Mouse (Mus musculus) layer of hippocampus, adult 11-12 months (tissue): ENCODE data around the gene Atp5g1.

Experiments used
- DNase-seq: peaks from one replicate; pipeline ENCODE4 v3.0.0; 2022; ENCODE audit warnings: low spot score

Atp5g1 gene

GRCm38 (mm10) chr11:96028130-96028529 lies 47.3 kb downstream of the Atp5g1 start:
- DNase-seq: no peak

DNA sequence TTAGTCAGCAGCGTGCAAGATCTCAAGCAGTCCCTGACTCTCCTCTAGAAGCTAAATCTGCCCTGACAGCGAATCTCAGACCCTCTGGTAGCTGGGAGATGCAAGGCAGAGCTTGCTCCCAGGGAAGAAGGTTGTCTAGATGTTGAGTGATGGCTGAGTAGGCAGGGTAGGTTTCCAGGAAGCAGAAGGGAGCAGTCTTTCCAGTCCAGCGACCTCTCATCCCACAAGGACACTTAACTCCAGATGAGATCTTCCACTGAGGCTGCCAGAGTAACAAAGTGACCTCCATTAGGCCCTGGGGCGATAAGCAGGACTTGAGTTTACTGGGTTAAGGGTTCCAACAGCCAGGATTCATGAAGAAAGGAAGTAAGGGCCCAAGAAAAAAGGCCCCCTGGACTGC lies 54.8 kb downstream of the Atp5g1 start:
- no peak for DNase-seq
